In genomic region chr16:58669264-58669663, GRCm38 (mm10) we compare ENCODE assay signal across 9 mouse cellular contexts. TPM values are rescaled to one million over a fixed set of nuclear protein-coding genes. Genes with fewer than 3 reads are reported as not detected.
DNase-seq lines count a peak whose midpoint lies in the region; ATAC-seq and TF ChIP-seq lines count a peak whose summit lies in the region.
"Had no signal": no experiment of that assay in that cellular context is flagged by ENCODE, and none has a peak within 500 bp of the region (broad histone marks: within the 10 kb centered on the region; RNA-seq: fewer than 3 reads in every experiment).

No protein-coding gene starts in this region.

- no peaks in the 10 kb centered on the region for H3K36me3 ChIP-seq in intestine, embryonic 15.5 days
- peaks cover 6% of the 10 kb centered on the region; the same call in 1 of the 2 replicates for H3K36me3 ChIP-seq in neural tube, embryonic 14.5 days (ENCODE audit: control insufficient read depth, insufficient read depth, low read length)

- peak overlapping the region; percentile 97 for H3K27ac ChIP-seq in left cerebral cortex, adult 2 months
- peak overlapping the region; percentile 86; the same call in 1 of the 2 replicates for H3K27ac ChIP-seq in intestine, embryonic 15.5 days
- no peak overlapping the region for H3K27ac ChIP-seq in neural tube, embryonic 14.5 days (ENCODE audit: low read depth, low read length)

- TF ChIP-seq CTCF in left cerebral cortex, adult 2 months (IDR thresholded peaks at IDR 0.05): no peak

- no peaks in the 10 kb centered on the region for H3K27me3 ChIP-seq in intestine, embryonic 15.5 days (replicated peaks)
- H3K27me3 ChIP-seq in neural tube, embryonic 14.5 days (ENCODE audit: control insufficient read depth, insufficient read depth, low read length): no peaks in the 10 kb centered on the region
- H3K27me3 ChIP-seq: limb, embryonic 15.5 days had no signal

- DNase-seq in left cerebral cortex, adult 2 months (ENCODE audit: extremely low spot score in 1 of 2, low spot score in 2 of 2): peak in 1 of 2 experiments; percentile 5
- no peak for DNase-seq in left cerebral cortex, postnatal 10 days (ENCODE audit: extremely low spot score in 1 of 2, low spot score in 2 of 2)
- DNase-seq in frontal cortex, postnatal 36 days (ENCODE audit: low spot score in 2 of 2): no peak
- no peak for DNase-seq in layer of hippocampus, postnatal 14 days (ENCODE audit: low spot score in 2 of 2)
- no peak for DNase-seq in frontal cortex, postnatal 25 days (ENCODE audit: low spot score in 2 of 2)

- intact Hi-C loops in left cerebral cortex, adult 2 months (cut with DNase I): no loop called here
- intact Hi-C loops in left cerebral cortex, postnatal 10 days (cut with DNase I): no loop called here

- H3K4me3 ChIP-seq in left cerebral cortex, adult 2 months: peak overlapping the region; percentile 99
- H3K4me3 ChIP-seq in intestine, embryonic 15.5 days (replicated peaks): peak overlapping the region; percentile 71; the same call in 1 of the 2 replicates
- H3K4me3 ChIP-seq in neural tube, embryonic 14.5 days (ENCODE audit: low read depth, low read length): no peak overlapping the region

- ATAC-seq in erythroid progenitor cell, adult 5-6 weeks (replicated peaks; ENCODE audit: low FRiP score, poor library complexity, severe bottlenecking): peak; percentile 50
- ATAC-seq in intestine, embryonic 15.5 days: peak; percentile 7
- ATAC-seq in neural tube, embryonic 14.5 days (ENCODE audit: low read depth): no peak

- H3K9ac ChIP-seq in intestine, embryonic 15.5 days: peak overlapping the region; percentile 79; the same call in 1 of the 2 replicates
- no peak overlapping the region for H3K9ac ChIP-seq in neural tube, embryonic 14.5 days (replicated peaks; ENCODE audit: low read depth, low read length)

- 41% methylated on average over 5 of the region's 5 CpGs for WGBS in intestine, embryonic 15.5 days
- WGBS in neural tube, embryonic 14.5 days: 75% methylated on average over 5 of the region's 5 CpGs

- H3K4me2 ChIP-seq in intestine, embryonic 15.5 days (replicated peaks): peak overlapping the region; percentile 80
- peak overlapping the region; percentile 80; the same call in 1 of the 2 replicates for H3K4me2 ChIP-seq in neural tube, embryonic 14.5 days (ENCODE audit: low read depth, low read length)

- H3K9me3 ChIP-seq in intestine, embryonic 15.5 days: no peaks in the 10 kb centered on the region
- H3K9me3 ChIP-seq in neural tube, embryonic 14.5 days (ENCODE audit: control insufficient read depth, low read length): no peaks in the 10 kb centered on the region
- H3K9me3 ChIP-seq: limb, embryonic 15.5 days had no signal

- no peaks in the 10 kb centered on the region for H3K4me1 ChIP-seq in intestine, embryonic 15.5 days (replicated peaks)
- peaks cover 5% of the 10 kb centered on the region; the same call in 1 of the 2 replicates for H3K4me1 ChIP-seq in neural tube, embryonic 14.5 days (ENCODE audit: control insufficient read depth, insufficient read depth, low read length)

RNA-seq across cellular contexts. Expression of gene Cpox, which starts 0.8 kb away (rescaled TPM):
- total RNA-seq in left cerebral cortex, adult 2 months (2021): 10 to 100 TPM; 35.5 to 37.5 TPM
- 10 to 100 TPM; 27.7 to 28.9 TPM for total RNA-seq in left cerebral cortex, postnatal 10 days (2021)
- total RNA-seq in erythroid progenitor cell, adult 5-6 weeks (2015; ENCODE audit: low replicate concordance): 1,198 and 1,327 TPM in 2 replicates
- total RNA-seq in erythroid progenitor cell, adult 5-6 weeks (2017; ENCODE audit: low replicate concordance): 966 and 1,012 TPM in 2 replicates
- 58.4 and 71.3 TPM in 2 replicates for polyA plus RNA-seq in intestine, embryonic 15.5 days (2015; fragmentation: Nextera tagmentation; extraction: Ambion mirVana)
- 16.5 and 17.0 TPM in 2 replicates for polyA plus RNA-seq in neural tube, embryonic 14.5 days (2014; fragmentation: Nextera tagmentation; extraction: Ambion mirVana)
- 10 to 100 TPM; 45.4 to 53.0 TPM for total RNA-seq in layer of hippocampus, postnatal 14 days (2021)

RNA-seq across cellular contexts. Expression of gene E330017A01Rik, which starts 30.7 kb away (rescaled TPM):
- not detected for total RNA-seq in left cerebral cortex, adult 2 months (2021)
- not detected for total RNA-seq in left cerebral cortex, postnatal 10 days (2021)
- total RNA-seq in erythroid progenitor cell, adult 5-6 weeks (2015; ENCODE audit: low replicate concordance): not detected in 2 replicates
- not detected in 2 replicates for total RNA-seq in erythroid progenitor cell, adult 5-6 weeks (2017; ENCODE audit: low replicate concordance)
- polyA plus RNA-seq in intestine, embryonic 15.5 days (2015; fragmentation: Nextera tagmentation; extraction: Ambion mirVana): not detected in 2 replicates
- polyA plus RNA-seq in neural tube, embryonic 14.5 days (2014; fragmentation: Nextera tagmentation; extraction: Ambion mirVana): not detected in 2 replicates
- not detected for total RNA-seq in layer of hippocampus, postnatal 14 days (2021)
- polyA plus RNA-seq: limb, embryonic 15.5 days had no signal

RNA-seq across cellular contexts. Expression of gene Gpr15, which starts 49.6 kb away (rescaled TPM):
- not detected for total RNA-seq in left cerebral cortex, adult 2 months (2021)
- total RNA-seq in left cerebral cortex, postnatal 10 days (2021): not detected
- total RNA-seq in erythroid progenitor cell, adult 5-6 weeks (2015; ENCODE audit: low replicate concordance): 1.1 TPM in 1 of 2 replicates, not detected in the other
- not detected in 2 replicates for total RNA-seq in erythroid progenitor cell, adult 5-6 weeks (2017; ENCODE audit: low replicate concordance)
- 0.14 TPM in 1 of 2 replicates, not detected in the other for polyA plus RNA-seq in intestine, embryonic 15.5 days (2015; fragmentation: Nextera tagmentation; extraction: Ambion mirVana)
- 0.21 TPM in 1 of 2 replicates, not detected in the other for polyA plus RNA-seq in neural tube, embryonic 14.5 days (2014; fragmentation: Nextera tagmentation; extraction: Ambion mirVana)
- not detected for total RNA-seq in layer of hippocampus, postnatal 14 days (2021)
- polyA plus RNA-seq: limb, embryonic 15.5 days had no signal

RNA-seq across cellular contexts. Expression of gene Gm813, which starts 52.5 kb away (rescaled TPM):
- not detected for total RNA-seq in left cerebral cortex, adult 2 months (2021)
- not detected for total RNA-seq in left cerebral cortex, postnatal 10 days (2021)
- not detected in 2 replicates for total RNA-seq in erythroid progenitor cell, adult 5-6 weeks (2015; ENCODE audit: low replicate concordance)
- not detected in 2 replicates for total RNA-seq in erythroid progenitor cell, adult 5-6 weeks (2017; ENCODE audit: low replicate concordance)
- polyA plus RNA-seq in intestine, embryonic 15.5 days (2015; fragmentation: Nextera tagmentation; extraction: Ambion mirVana): not detected in 2 replicates
- not detected in 2 replicates for polyA plus RNA-seq in neural tube, embryonic 14.5 days (2014; fragmentation: Nextera tagmentation; extraction: Ambion mirVana)
- not detected for total RNA-seq in layer of hippocampus, postnatal 14 days (2021)
- polyA plus RNA-seq: limb, embryonic 15.5 days had no signal

RNA-seq across cellular contexts. Expression of gene Cldnd1, which starts 58.4 kb away (rescaled TPM):
- 10 to 100 TPM; 95.5 to 97.5 TPM for total RNA-seq in left cerebral cortex, adult 2 months (2021)
- 100 to 1,000 TPM; 119 to 122 TPM for total RNA-seq in left cerebral cortex, postnatal 10 days (2021)
- total RNA-seq in erythroid progenitor cell, adult 5-6 weeks (2015; ENCODE audit: low replicate concordance): 27.2 and 30.6 TPM in 2 replicates
- total RNA-seq in erythroid progenitor cell, adult 5-6 weeks (2017; ENCODE audit: low replicate concordance): 15.5 and 16.9 TPM in 2 replicates
- 95.7 and 97.6 TPM in 2 replicates for polyA plus RNA-seq in intestine, embryonic 15.5 days (2015; fragmentation: Nextera tagmentation; extraction: Ambion mirVana)
- polyA plus RNA-seq in neural tube, embryonic 14.5 days (2014; fragmentation: Nextera tagmentation; extraction: Ambion mirVana): 146 and 147 TPM in 2 replicates
- 10 to 100 TPM; 87.9 to 98.7 TPM for total RNA-seq in layer of hippocampus, postnatal 14 days (2021)

Comparison
In these comparisons a context has a peak if more than half of its experiments do, and no peak if none do; other contexts are left out.
1. RNA of gene Cpox, which starts 0.8 kb away (total RNA-seq): 966 to 1,327 TPM in erythroid progenitor cell, adult 5-6 weeks; 45.4 to 53.0 TPM in layer of hippocampus, postnatal 14 days, 35.5 to 37.5 TPM in left cerebral cortex, adult 2 months and 27.7 to 28.9 TPM in left cerebral cortex, postnatal 10 days; every median in the first group is over 10 times any median in the second.